Mouse (Mus musculus) forebrain, embryonic 11.5 days (tissue): ENCODE measurements around the gene Fastkd5. TPM values are rescaled to one million over a fixed set of nuclear protein-coding genes. Genes with fewer than 3 reads are reported as not detected.
"Not testable (repeated sequence)": the region's sequence is repeated elsewhere in the genome, so short reads cannot be mapped to it uniquely, and the experiment has no call there.

Experiments used
- ATAC-seq: fragments of 200-750 bp; cut with Nextera tagmentation; replicated peaks from 2 replicates; pipeline ENCODE4 v1.8.0; 2017; ENCODE audit warnings: moderate TSS enrichment; ENCODE audit not compliant: low FRiP score
- DNase-seq: peaks from one replicate; pipeline ENCODE4 v3.0.0-alpha.2; 2017; ENCODE audit warnings: low spot score
- H3K27ac ChIP-seq: fragments of 300-500 bp; sonication (generic); 2 replicates; pipeline ENCODE4 v1.5.1; 2014; ENCODE audit warnings: low read depth, low read length
- H3K27me3 ChIP-seq: fragments of 300-500 bp; sonication (generic); 2 replicates; pipeline ENCODE4 v1.6.1; 2014; ENCODE audit warnings: mild to moderate bottlenecking, low read length, mixed read lengths; ENCODE audit not compliant: control insufficient read depth, insufficient read depth
- H3K36me3 ChIP-seq: fragments of 300-500 bp; sonication (generic); 2 replicates; pipeline ENCODE4 v1.6.1; 2014; ENCODE audit warnings: mild to moderate bottlenecking, low read length, moderate library complexity, mixed read lengths; ENCODE audit not compliant: control insufficient read depth, insufficient read depth
- H3K4me1 ChIP-seq: fragments of 300-500 bp; sonication (generic); replicated peaks from 2 replicates; pipeline ENCODE4 v1.6.1; 2014; ENCODE audit warnings: low read length, mixed read lengths; ENCODE audit not compliant: control insufficient read depth, insufficient read depth
- H3K4me2 ChIP-seq: fragments of 300-500 bp; sonication (generic); 2 replicates; pipeline ENCODE4 v1.6.1; 2014; ENCODE audit warnings: low read depth, mild to moderate bottlenecking, low read length, moderate library complexity, mixed read lengths; ENCODE audit not compliant: severe bottlenecking
- H3K4me3 ChIP-seq: fragments of 300-500 bp; sonication (generic); 2 replicates; pipeline ENCODE4 v1.5.1; 2014; ENCODE audit warnings: low read depth, low read length
- H3K9ac ChIP-seq: fragments of 300-500 bp; sonication (generic); 2 replicates; pipeline ENCODE4 v1.6.1; 2014; ENCODE audit warnings: low read length
- H3K9me3 ChIP-seq: fragments of 300-500 bp; sonication (generic); 2 replicates; pipeline ENCODE4 v1.6.1; 2016; ENCODE audit warnings: low read length, mixed read lengths; ENCODE audit not compliant: control insufficient read depth
- WGBS: fragments of 180-500 bp; shearing (Covaris S2); extraction: QIAGEN DNeasy Blood & Tissue Kit; methylation state at CpG from one replicate; pipeline ENCODE4 v1.1.7; 2014; 5-methylcytosine and 5-hydroxymethylcytosine counted together
- polyA plus RNA-seq: library from polyadenylated mRNA; unstranded; fragments of >200 nt; fragmentation: Nextera tagmentation; extraction: Ambion mirVana; gene quantifications from 2 replicates; pipeline ENCODE4 v1.2.1, GENCODE M21; 2014

Gene Fastkd5
- polyA plus RNA-seq, 1 experiment from 2014 or later, result 20.5 TPM

DNA sequence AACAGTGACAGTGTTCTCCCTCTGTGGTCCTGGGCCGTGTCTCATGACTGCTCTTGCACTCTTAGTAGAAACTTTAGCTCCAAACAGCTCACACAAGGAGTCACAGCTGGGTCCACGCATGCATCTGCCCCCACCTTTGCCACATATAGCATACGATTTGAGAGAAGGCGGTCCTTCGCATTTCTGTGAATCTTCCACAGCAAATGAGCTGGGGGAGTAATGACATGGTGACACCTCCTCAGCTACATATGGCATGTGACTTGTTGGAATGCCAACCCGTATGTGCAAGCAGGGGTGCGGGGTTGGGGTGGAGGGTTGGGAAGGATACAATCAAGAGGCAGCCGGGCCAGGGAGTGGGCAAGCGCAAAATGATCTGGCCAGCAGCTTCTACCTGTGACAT lies 26.7 kb upstream of the Fastkd5 start:
- ATAC-seq, result no peak
- WGBS, result 95% methylated on average over 9 of the region's 9 CpGs
- H3K27ac ChIP-seq, result no peak overlapping the region
- H3K36me3 ChIP-seq, result no peaks in the 10 kb centered on the region; the same call in 1 of the 2 replicates
- H3K4me3 ChIP-seq, result no peak overlapping the region
- no peak overlapping the region for H3K4me2 ChIP-seq
- H3K27me3 ChIP-seq, result no peaks in the 10 kb centered on the region
- H3K9me3 ChIP-seq, result no peaks in the 10 kb centered on the region
- DNase-seq, result no peak
- no peak overlapping the region for H3K9ac ChIP-seq
- H3K4me1 ChIP-seq, result no peaks in the 10 kb centered on the region

DNA sequence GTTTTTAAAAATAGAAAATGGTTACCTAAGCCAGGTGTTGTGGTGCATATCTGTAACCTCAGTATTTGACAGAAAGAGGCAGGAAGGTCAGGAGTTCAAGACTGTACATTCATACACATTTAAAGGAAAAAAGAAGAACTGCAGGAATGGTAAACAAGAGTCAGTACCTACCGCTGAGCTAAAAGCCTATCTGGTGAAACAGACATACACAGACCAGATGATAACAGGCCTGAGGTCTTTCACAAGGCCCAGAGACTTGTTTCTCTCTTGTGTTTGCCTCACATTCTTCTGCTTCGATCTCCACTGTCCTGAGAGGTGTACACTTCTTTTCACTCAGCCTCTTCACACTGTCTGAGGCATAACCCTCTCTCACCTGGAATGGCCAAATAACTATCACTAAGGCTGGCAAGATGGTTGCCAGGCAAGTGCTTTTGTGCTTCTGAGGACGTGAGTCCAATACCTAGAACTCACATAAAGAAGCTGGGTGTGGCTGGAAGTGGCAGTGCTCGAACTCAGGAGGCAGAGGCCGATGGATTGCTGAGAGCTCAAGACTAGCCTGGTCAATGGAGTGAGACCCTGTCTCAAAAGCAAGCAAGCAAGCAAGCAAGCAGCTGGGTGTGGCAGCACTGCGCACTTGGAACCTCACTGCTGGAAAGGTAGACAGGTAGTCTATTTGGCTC lies 26.0 kb upstream of the Fastkd5 start:
- 90% methylated on average over 6 of the region's 6 CpGs for WGBS
- ATAC-seq (no peak), DNase-seq (no peak)
- Histone ChIP-seq H3K4me2 (no peak overlapping the region), H3K9me3 (no peaks in the 10 kb centered on the region), H3K9ac (no peak overlapping the region), H3K4me3 (no peak overlapping the region), H3K4me1 (no peaks in the 10 kb centered on the region), H3K36me3 (no peaks in the 10 kb centered on the region; the same call in 1 of the 2 replicates), H3K27ac (no peak overlapping the region), H3K27me3 (no peaks in the 10 kb centered on the region)

- Histone ChIP-seq H3K36me3 (no peaks in the 10 kb centered on the region; the same call in 1 of the 2 replicates), H3K4me2 (no peak overlapping the region), H3K4me3 (no peak overlapping the region), H3K4me1 (no peaks in the 10 kb centered on the region), H3K9ac (no peak overlapping the region), H3K27me3 (no peaks in the 10 kb centered on the region), H3K27ac (no peak overlapping the region), H3K9me3 (no peaks in the 10 kb centered on the region)
- 95% methylated on average over 1 of the region's 1 CpGs for WGBS
- no peak for DNase-seq
- no peak for ATAC-seq
These were observed 23.9 kb upstream of the Fastkd5 start for GRCm38 (mm10) chr2:130653760-130654159.

- Histone ChIP-seq H3K27me3 (no peaks in the 10 kb centered on the region), H3K27ac (no peak overlapping the region), H3K4me2 (no peak overlapping the region), H3K4me1 (no peaks in the 10 kb centered on the region), H3K36me3 (no peaks in the 10 kb centered on the region; the same call in 1 of the 2 replicates), H3K9ac (no peak overlapping the region), H3K4me3 (no peak overlapping the region), H3K9me3 (no peaks in the 10 kb centered on the region)
- DNase-seq (no peak), ATAC-seq (no peak)
- WGBS, result 87% methylated on average over 2 of the region's 2 CpGs
These were observed 23.5 kb upstream of the Fastkd5 start for GRCm38 (mm10) chr2:130653303-130653702.

GRCm38 (mm10) chr2:130649028-130649427 lies 19.2 kb upstream of the Fastkd5 start:
- 81% methylated on average over 6 of the region's 6 CpGs for WGBS
- H3K9me3 ChIP-seq, H3K4me2 ChIP-seq, H3K4me3 ChIP-seq, H3K9ac ChIP-seq, H3K4me1 ChIP-seq, H3K36me3 ChIP-seq, H3K27ac ChIP-seq, ATAC-seq, H3K27me3 ChIP-seq, DNase-seq: not testable (repeated sequence)

GRCm38 (mm10) chr2:130645198-130645597 lies 15.4 kb upstream of the Fastkd5 start:
- H3K4me2 ChIP-seq, result no peak overlapping the region
- H3K9me3 ChIP-seq, result no peaks in the 10 kb centered on the region
- no peaks in the 10 kb centered on the region for H3K27me3 ChIP-seq
- peaks cover 6% of the 10 kb centered on the region; the same call in 1 of the 2 replicates for H3K4me1 ChIP-seq
- no peak for ATAC-seq
- H3K27ac ChIP-seq, result no peak overlapping the region
- 85% methylated on average over 4 of the region's 4 CpGs for WGBS
- H3K36me3 ChIP-seq, result no peaks in the 10 kb centered on the region
- no peak for DNase-seq
- H3K9ac ChIP-seq, result no peak overlapping the region
- H3K4me3 ChIP-seq, result no peak overlapping the region

- H3K4me1 ChIP-seq, result peaks cover 6% of the 10 kb centered on the region; the same call in 1 of the 2 replicates
- ATAC-seq (peak; percentile 96), DNase-seq (peak; percentile 97)
- H3K9me3 ChIP-seq, result no peaks in the 10 kb centered on the region
- H3K4me3 ChIP-seq, result peak within 1 kb of the TSS; percentile 66
- H3K27ac ChIP-seq, result 0 out of 2 replicates have a peak within 1 kb of the TSS, but pooled peaks have one; percentile 12
- WGBS, result 4% methylated on average over 26 of the region's 40 CpGs
- peak within 1 kb of the TSS; percentile 75 for H3K9ac ChIP-seq
- peaks cover 6% of the 10 kb centered on the region; the same call in 1 of the 2 replicates for H3K27me3 ChIP-seq
- no peaks in the 10 kb centered on the region for H3K36me3 ChIP-seq
- H3K4me2 ChIP-seq, result peak within 1 kb of the TSS; percentile 97
These were observed 13.0 kb upstream of the Fastkd5 start, which contains the start of gene Lzts3 for GRCm38 (mm10) chr2:130642684-130643369. Gene Lzts3, minus strand, starts transcription at chr2:130642803.

DNA sequence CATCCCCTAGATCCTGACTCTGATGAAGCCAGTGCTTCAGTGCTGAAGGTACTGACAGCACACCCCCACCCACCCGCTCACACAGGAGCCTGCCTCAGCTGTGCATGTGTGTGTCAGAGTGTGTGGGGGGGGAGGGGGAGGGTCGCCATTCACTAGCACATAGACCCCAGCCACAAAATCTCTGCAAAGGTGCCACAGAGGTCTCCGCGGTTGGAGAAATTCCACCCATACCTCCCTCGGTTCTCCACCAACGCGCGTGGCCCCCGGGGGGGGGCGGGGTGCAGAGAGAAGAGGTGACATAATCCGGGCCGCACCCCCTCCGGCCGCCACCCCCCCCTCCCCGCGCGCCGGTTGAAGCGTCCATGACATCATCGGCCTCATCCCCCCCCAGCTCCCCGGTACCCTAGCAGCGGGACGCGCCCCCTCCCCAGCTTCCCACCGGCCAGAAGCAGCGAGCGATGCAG lies 12.4 kb upstream of the Fastkd5 start:
- under 1% methylated on average over 23 of the region's 27 CpGs for WGBS

More for the DNA sequence above, 12.4 kb upstream of the Fastkd5 start:
- H3K9me3 ChIP-seq, result no peaks in the 10 kb centered on the region
- H3K27me3 ChIP-seq, result peaks cover 10% of the 10 kb centered on the region; the same call in 1 of the 2 replicates
- H3K4me3 ChIP-seq, result peak overlapping the region; percentile 66
- peak overlapping the region; percentile 97 for H3K4me2 ChIP-seq
- DNase-seq, result peak; percentile 65
- peak overlapping the region; percentile 75 for H3K9ac ChIP-seq
- ATAC-seq, result peak; percentile 76
- 0 out of 2 replicates have a peak overlapping the region, but pooled peaks have one; percentile 12 for H3K27ac ChIP-seq
- no peaks in the 10 kb centered on the region for H3K36me3 ChIP-seq
- H3K4me1 ChIP-seq, result peaks cover 6% of the 10 kb centered on the region; the same call in 1 of the 2 replicates
